Mouse (Mus musculus): ENCODE data around the gene Shc2.

DNA sequence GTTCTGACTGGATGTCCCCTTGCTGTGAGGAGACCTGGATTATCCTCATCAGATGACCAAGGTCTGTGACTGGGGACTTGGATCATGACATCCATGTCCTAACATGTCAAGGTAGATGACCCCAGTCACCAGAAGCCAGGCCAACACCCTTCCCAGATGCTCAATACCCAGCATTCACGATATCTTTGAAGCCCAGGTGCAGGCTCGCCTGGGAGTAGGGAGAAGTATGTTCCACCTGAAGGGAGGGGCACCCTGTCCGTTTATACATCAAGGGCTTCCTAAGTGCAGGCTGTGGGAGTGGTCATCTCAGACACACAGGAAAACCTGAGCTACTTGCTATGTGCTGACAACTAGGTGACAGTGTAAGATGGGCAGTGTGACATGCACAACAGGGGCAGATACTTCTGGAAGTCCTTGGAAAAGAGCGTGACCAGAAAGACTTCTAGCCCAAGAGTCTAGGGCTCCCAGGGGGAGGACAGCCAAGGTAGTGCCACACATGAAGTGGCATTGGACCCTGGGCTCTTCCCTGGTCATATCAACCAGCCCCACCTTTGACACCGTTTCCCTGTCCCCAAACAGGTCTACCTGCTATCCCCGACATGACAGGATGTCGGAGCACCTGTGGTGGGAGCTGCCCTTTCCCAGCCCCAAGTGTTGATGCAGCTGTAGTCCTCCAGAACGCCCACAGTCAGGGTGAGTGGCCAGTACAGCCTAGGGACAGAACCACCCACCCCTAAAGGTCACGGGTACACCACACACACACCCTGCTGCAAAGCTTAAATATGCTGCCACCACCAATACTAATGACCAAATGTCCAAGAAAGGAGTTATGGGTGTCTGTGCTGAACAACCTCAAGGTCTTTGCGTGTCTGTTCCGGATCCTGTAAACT is 43.1 kb upstream of the Shc2 start:
- TF ChIP-seq USF1 (IDR thresholded peaks at IDR 0.05; ENCODE audit: low read depth, low read length) (no peak), E2F4 (IDR thresholded peaks at IDR 0.05; ENCODE audit: borderline replicate concordance, low read depth, low read length) (no peak), NELFE (IDR thresholded peaks at IDR 0.05; ENCODE audit: low read depth, low read length) (no peak), POLR2A (IDR thresholded peaks at IDR 0.05; ENCODE audit: control insufficient read depth in 1 of 2, insufficient read depth in 1 of 2, low read depth in 1 of 2, low read length in 2 of 2, poor library complexity in 1 of 2) (no peak), CHD1 (IDR thresholded peaks at IDR 0.05; ENCODE audit: low read depth, low read length) (no peak)
